Mouse (Mus musculus): ENCODE measurements around the gene Olfr535. TPM values are rescaled to one million over a fixed set of nuclear protein-coding genes. Genes with fewer than 3 reads are reported as not detected.

Gene Olfr535
- not detected for total RNA-seq (2023)

DNA sequence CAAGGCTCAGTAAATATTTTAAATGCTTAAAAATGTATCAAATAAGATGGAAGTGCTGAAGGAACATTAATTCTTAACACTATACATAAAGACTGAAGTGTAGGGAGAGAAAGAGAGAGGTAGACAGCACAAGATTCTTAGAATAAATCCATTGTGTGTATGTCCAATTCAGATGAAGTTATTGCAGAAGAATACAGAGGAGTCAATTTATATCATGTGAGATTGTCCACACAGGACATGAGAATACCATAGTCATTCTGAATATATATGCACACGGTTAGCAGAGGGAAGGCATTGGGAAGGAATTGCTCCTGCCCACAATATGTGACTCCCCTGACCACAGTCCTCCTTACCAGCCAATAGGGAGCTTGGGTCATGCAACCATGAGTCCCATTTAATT, at the start of gene Olfr535:
Olfr535 (plus strand) TSS at position 301 of the 400 bp plus-strand sequence.

DNA sequence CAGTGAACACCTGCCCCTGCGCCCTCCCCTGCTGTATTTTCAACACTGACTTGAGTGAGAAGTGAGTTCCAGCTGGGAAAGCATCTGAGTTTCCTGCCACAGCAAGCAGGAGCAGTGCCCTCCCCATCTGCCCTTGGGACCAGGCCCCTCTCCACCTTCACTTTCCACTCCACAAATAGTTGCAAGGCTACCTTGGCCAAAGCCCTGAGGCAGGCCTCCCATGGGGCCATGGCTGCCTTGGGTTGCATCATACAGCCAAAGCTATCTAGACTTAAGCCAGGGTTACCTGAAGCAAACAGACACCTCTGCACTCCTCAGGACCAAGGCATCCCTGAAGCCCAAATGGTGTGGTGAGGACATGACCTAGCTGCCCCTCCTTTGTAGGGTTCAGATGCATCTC, 20.9 kb upstream of the Olfr535 start, which contains the start of gene Olfr533:
Olfr533 (plus strand) TSS at position 301 of the 400 bp plus-strand sequence.

DNA sequence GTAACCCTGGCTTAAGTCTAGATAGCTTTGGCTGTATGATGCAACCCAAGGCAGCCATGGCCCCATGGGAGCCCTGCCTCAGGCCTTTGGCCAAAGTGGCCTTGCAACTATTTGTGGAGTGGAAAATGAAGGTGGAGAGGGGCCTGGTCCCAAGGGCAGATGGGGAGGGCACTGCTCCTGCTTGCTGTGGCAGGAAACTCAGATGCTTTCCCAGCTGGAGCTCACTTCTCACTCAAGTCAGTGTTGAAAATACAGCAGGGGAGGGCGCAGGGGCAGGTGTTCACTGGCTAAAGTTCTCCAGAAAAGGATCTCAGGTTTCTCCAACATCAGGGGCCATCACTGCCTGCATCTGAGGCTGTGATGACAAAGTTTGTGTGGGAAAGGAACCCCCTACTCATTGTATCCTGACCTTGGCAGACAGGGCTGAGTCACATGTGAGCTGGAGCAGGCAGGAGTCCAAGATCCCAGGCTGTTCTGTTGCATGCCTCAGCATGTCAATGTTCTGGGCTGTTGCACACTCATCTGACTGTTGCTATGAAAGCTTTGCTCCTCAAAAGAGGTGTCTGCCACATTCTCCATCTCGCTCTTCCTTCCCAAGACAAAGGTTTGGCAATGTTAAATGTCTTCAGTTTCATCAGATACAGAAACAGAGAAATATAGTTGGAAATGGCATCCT, 23.5 kb downstream of the Olfr535 start, which contains the start of gene Olfr536:
Olfr536 (minus strand) TSS at position 51 of the 676 bp plus-strand sequence.

Other genes with a start within 250 kb of the Olfr535 start
- not detected for gene 5830411N06Rik, start 236.9 kb upstream of the Olfr535 start, total RNA-seq (2023)
- not detected for gene Olfr525, start 163.4 kb upstream of the Olfr535 start, total RNA-seq (2023)
- gene Olfr527, start 150.2 kb upstream of the Olfr535 start, total RNA-seq (2023), result not detected
- not detected for gene Olfr60, start 122.5 kb upstream of the Olfr535 start, total RNA-seq (2023)
- not detected for gene Olfr530, start 107.9 kb upstream of the Olfr535 start, total RNA-seq (2023)
- not detected for gene Olfr531, start 81.3 kb upstream of the Olfr535 start, total RNA-seq (2023)
- gene Olfr532, start 62.6 kb upstream of the Olfr535 start, total RNA-seq (2023), result not detected
- gene Olfr533, start 20.8 kb upstream of the Olfr535 start, total RNA-seq (2023), result not detected
- gene Olfr536, start 23.2 kb downstream of the Olfr535 start, total RNA-seq (2023), result not detected
- not detected for gene Olfr538, start 83.7 kb downstream of the Olfr535 start, total RNA-seq (2023)
- not detected for gene Olfr46, start 117.1 kb downstream of the Olfr535 start, total RNA-seq (2023)
- gene Olfr61, start 144.8 kb downstream of the Olfr535 start, total RNA-seq (2023), result not detected
- gene Olfr53, start 162.2 kb downstream of the Olfr535 start, total RNA-seq (2023), result not detected
- gene Olfr539, start 175.7 kb downstream of the Olfr535 start, total RNA-seq (2023), result under 1 TPM in 1 of 2 experiments, not detected in 1; 0.02 TPM
- gene Olfr45, start 197.7 kb downstream of the Olfr535 start, total RNA-seq (2023), result under 1 TPM in 1 of 2 experiments, not detected in 1; 0.04 TPM
- gene Olfr541, start 213.1 kb downstream of the Olfr535 start, total RNA-seq (2023), result not detected